Mouse (Mus musculus): ENCODE data around the gene Hps4. TPM values are rescaled to one million over a fixed set of nuclear protein-coding genes. Genes with fewer than 3 reads are reported as not detected.
A peak's percentile ranks its signal among the peaks of the same experiment; 100 is the strongest.
"Not testable (repeated sequence)": the region's sequence is repeated elsewhere in the genome, so short reads cannot be mapped to it uniquely, and the experiment has no call there.

Gene Hps4
- polyA plus RNA-seq, 1 experiment from 2014 or later, result 39.1 TPM

GRCm38 (mm10) chr5:112393741-112394414 is 51.0 kb downstream of the Hps4 start:
- Histone ChIP-seq H3K27ac (no peak overlapping the region), H3K9me3 (replicated peaks) (no peaks in the 10 kb centered on the region), H3K9ac (peak overlapping the region; percentile 55; the same call in 1 of the 2 replicates), H3K4me3 (replicated peaks) (peak overlapping the region; percentile 64), H3K36me3 (no peaks in the 10 kb centered on the region), H3K27me3 (peaks cover 45% of the 10 kb centered on the region), H3K4me2 (peak overlapping the region; percentile 93), H3K4me1 (peaks cover 16% of the 10 kb centered on the region)
- 9% methylated on average over 18 of the region's 18 CpGs for WGBS
- peak; percentile 30; the same call in 1 of the 2 replicates for ATAC-seq (replicated peaks; ENCODE audit: low FRiP score)

- peaks cover 16% of the 10 kb centered on the region for H3K4me1 ChIP-seq
- peaks cover 46% of the 10 kb centered on the region for H3K27me3 ChIP-seq
- peak; percentile 72 for ATAC-seq (replicated peaks; ENCODE audit: low FRiP score)
- H3K4me3 ChIP-seq (replicated peaks), result peak overlapping the region; percentile 64
- under 1% methylated on average over 19 of the region's 28 CpGs for WGBS
- peak overlapping the region; percentile 93 for H3K4me2 ChIP-seq
- no peaks in the 10 kb centered on the region for H3K9me3 ChIP-seq (replicated peaks)
- peak overlapping the region; percentile 55 for H3K9ac ChIP-seq
- H3K27ac ChIP-seq, result no peak overlapping the region
- no peaks in the 10 kb centered on the region for H3K36me3 ChIP-seq
Measured at GRCm38 (mm10) chr5:112394415-112394763, 51.5 kb downstream of the Hps4 start.

- no peaks in the 10 kb centered on the region for H3K9me3 ChIP-seq (replicated peaks)
- H3K9ac ChIP-seq, result peak within 1 kb of the TSS; percentile 55
- peak within 1 kb of the TSS; percentile 68 for H3K27ac ChIP-seq
- H3K4me3 ChIP-seq (replicated peaks), result peak within 1 kb of the TSS; percentile 64
- H3K27me3 ChIP-seq, result peaks cover 50% of the 10 kb centered on the region
- WGBS, result under 1% methylated on average over 44 of the region's 67 CpGs
- no peaks in the 10 kb centered on the region for H3K36me3 ChIP-seq
- peak within 1 kb of the TSS; percentile 93 for H3K4me2 ChIP-seq
- H3K4me1 ChIP-seq, result peaks cover 16% of the 10 kb centered on the region
- peak; percentile 89 for ATAC-seq (replicated peaks; ENCODE audit: low FRiP score)
Measured at GRCm38 (mm10) chr5:112394779-112395443, 52.0 kb downstream of the Hps4 start, which contains the start of gene Asphd2. Gene Asphd2, minus strand, starts transcription at chr5:112394866.

GRCm38 (mm10) chr5:112396066-112396465 is 53.2 kb downstream of the Hps4 start:
- WGBS, result 60% methylated on average over 18 of the region's 18 CpGs
- H3K4me1 ChIP-seq, result peaks cover 16% of the 10 kb centered on the region
- no peak overlapping the region for H3K27ac ChIP-seq
- no peak overlapping the region for H3K4me3 ChIP-seq (replicated peaks)
- no peak for ATAC-seq (replicated peaks; ENCODE audit: low FRiP score)
- H3K9me3 ChIP-seq (replicated peaks), result no peaks in the 10 kb centered on the region
- H3K27me3 ChIP-seq, result peaks cover 50% of the 10 kb centered on the region
- no peak overlapping the region for H3K9ac ChIP-seq
- no peaks in the 10 kb centered on the region for H3K36me3 ChIP-seq
- no peak overlapping the region for H3K4me2 ChIP-seq

GRCm38 (mm10) chr5:112399284-112399683 is 56.4 kb downstream of the Hps4 start:
- WGBS, result 71% methylated on average over 10 of the region's 10 CpGs
- no peak for ATAC-seq (replicated peaks; ENCODE audit: low FRiP score)
- H3K4me1 ChIP-seq, result peaks cover 7% of the 10 kb centered on the region

GRCm38 (mm10) chr5:112402437-112402836 is 59.6 kb downstream of the Hps4 start:
- Histone ChIP-seq H3K4me3 (replicated peaks) (no peak overlapping the region), H3K27me3 (0 out of 2 replicates have a peak, but pooled peaks cover 5% of the 10 kb centered on the region), H3K4me2 (no peak overlapping the region), H3K36me3 (no peaks in the 10 kb centered on the region), H3K9me3 (replicated peaks) (no peaks in the 10 kb centered on the region), H3K27ac (no peak overlapping the region), H3K4me1 (no peaks in the 10 kb centered on the region), H3K9ac (no peak overlapping the region)
- ATAC-seq (replicated peaks; ENCODE audit: low FRiP score), result no peak
- WGBS, result 57% methylated on average over 3 of the region's 3 CpGs

More at GRCm38 (mm10) chr5:112399284-112399683, 56.4 kb downstream of the Hps4 start:
- no peak overlapping the region for H3K27ac ChIP-seq
- H3K4me2 ChIP-seq, result no peak overlapping the region
- H3K9ac ChIP-seq, result no peak overlapping the region
- H3K4me3 ChIP-seq (replicated peaks), result no peak overlapping the region
- H3K9me3 ChIP-seq (replicated peaks), result no peaks in the 10 kb centered on the region
- H3K27me3 ChIP-seq, result peaks cover 22% of the 10 kb centered on the region
- H3K36me3 ChIP-seq, result no peaks in the 10 kb centered on the region

GRCm38 (mm10) chr5:112406017-112406416 is 63.1 kb downstream of the Hps4 start:
- Histone ChIP-seq H3K9ac (no peak overlapping the region), H3K27me3 (no peaks in the 10 kb centered on the region), H3K4me2 (no peak overlapping the region), H3K36me3 (no peaks in the 10 kb centered on the region), H3K4me1 (peaks cover under 1% of the 10 kb centered on the region; the same call in 1 of the 2 replicates), H3K27ac (no peak overlapping the region), H3K4me3 (replicated peaks) (no peak overlapping the region), H3K9me3 (replicated peaks) (no peaks in the 10 kb centered on the region)
- ATAC-seq (replicated peaks; ENCODE audit: low FRiP score), result no peak
- 72% methylated on average over 3 of the region's 3 CpGs for WGBS

GRCm38 (mm10) chr5:112409274-112409673 is 66.4 kb downstream of the Hps4 start:
- no peak overlapping the region for H3K27ac ChIP-seq
- H3K4me3 ChIP-seq (replicated peaks), result no peak overlapping the region
- peaks cover 15% of the 10 kb centered on the region for H3K4me1 ChIP-seq
- H3K36me3 ChIP-seq, result no peaks in the 10 kb centered on the region
- WGBS, result 55% methylated on average over 5 of the region's 5 CpGs
- H3K4me2 ChIP-seq, result no peak overlapping the region
- H3K9ac ChIP-seq, result no peak overlapping the region
- ATAC-seq (replicated peaks; ENCODE audit: low FRiP score), result no peak
- 0 out of 2 replicates have a peak, but pooled peaks cover 4% of the 10 kb centered on the region for H3K9me3 ChIP-seq (replicated peaks)
- peaks cover 10% of the 10 kb centered on the region for H3K27me3 ChIP-seq

- WGBS, result 41% methylated on average over 11 of the region's 11 CpGs
- ATAC-seq (replicated peaks; ENCODE audit: low FRiP score), result no peak
- H3K4me2 ChIP-seq, result no peak overlapping the region
Measured at GRCm38 (mm10) chr5:112411072-112411471, 68.2 kb downstream of the Hps4 start.

GRCm38 (mm10) chr5:112411514-112412335 is 68.8 kb downstream of the Hps4 start:
- no peak for ATAC-seq (replicated peaks; ENCODE audit: low FRiP score)
- WGBS, result 7% methylated on average over 19 of the region's 19 CpGs
- Histone ChIP-seq H3K4me2 (peak overlapping the region; percentile 38), H3K27me3 (peaks cover 10% of the 10 kb centered on the region), H3K27ac (no peak overlapping the region), H3K4me1 (peaks cover 15% of the 10 kb centered on the region), H3K9me3 (replicated peaks) (0 out of 2 replicates have a peak, but pooled peaks cover 4% of the 10 kb centered on the region), H3K36me3 (no peaks in the 10 kb centered on the region), H3K9ac (no peak overlapping the region), H3K4me3 (replicated peaks) (no peak overlapping the region)

More at GRCm38 (mm10) chr5:112411072-112411471, 68.2 kb downstream of the Hps4 start:
- H3K9me3 ChIP-seq (replicated peaks), result 0 out of 2 replicates have a peak, but pooled peaks cover 4% of the 10 kb centered on the region
- H3K27me3 ChIP-seq, result peaks cover 10% of the 10 kb centered on the region
- H3K9ac ChIP-seq, result no peak overlapping the region
- H3K4me3 ChIP-seq (replicated peaks), result no peak overlapping the region
- H3K36me3 ChIP-seq, result no peaks in the 10 kb centered on the region
- no peak overlapping the region for H3K27ac ChIP-seq
- peaks cover 15% of the 10 kb centered on the region for H3K4me1 ChIP-seq

GRCm38 (mm10) chr5:112412781-112413180 is 69.9 kb downstream of the Hps4 start:
- ATAC-seq (replicated peaks; ENCODE audit: low FRiP score); H3K4me2 ChIP-seq; H3K9me3 ChIP-seq (replicated peaks); H3K4me3 ChIP-seq (replicated peaks); H3K27me3 ChIP-seq; H3K9ac ChIP-seq; H3K27ac ChIP-seq; H3K36me3 ChIP-seq: not testable (repeated sequence)
- peaks cover 15% of the 10 kb centered on the region for H3K4me1 ChIP-seq
- 83% methylated on average over 4 of the region's 4 CpGs for WGBS

Data from kidney, embryonic 15.5 days (tissue).